Mouse (Mus musculus) megakaryocyte, embryonic 14.5 days (primary cell): Measurements from ENCODE around the gene D6Ertd527e.

Experiments
- FLI1 ChIP-seq: IDR thresholded peaks from 2 replicates; pipeline ENCODE4 v1.6.1; 2012; ENCODE audit warnings: low read length, inconsistent platforms, mixed read lengths
- GATA1 ChIP-seq: IDR thresholded peaks from 3 replicates; pipeline ENCODE4 v1.6.1; 2012; ENCODE audit warnings: mixed read lengths, low read length, inconsistent platforms, borderline replicate concordance

DNA sequence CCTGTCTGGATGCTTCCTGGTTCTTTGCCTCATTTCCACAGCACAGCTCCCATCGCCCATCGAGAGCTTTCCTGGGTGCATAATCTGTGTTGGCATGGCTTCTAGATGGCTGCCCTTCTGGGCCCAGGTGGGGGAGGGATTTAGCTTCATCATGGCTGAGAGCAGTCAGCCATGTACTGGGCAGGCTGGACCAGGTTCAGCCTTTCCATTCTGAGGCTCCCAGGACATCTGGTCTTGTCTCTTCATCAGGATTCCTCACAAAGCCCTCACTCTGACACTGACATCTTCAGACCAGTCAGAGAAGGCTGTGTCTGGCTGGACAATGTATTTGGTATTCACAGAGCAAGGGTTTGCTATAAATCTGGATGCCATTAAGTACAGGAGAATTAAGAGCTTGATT, 11.4 kb downstream of the D6Ertd527e start:
- TF ChIP-seq GATA1 (no peak), FLI1 (no peak)
